Mouse (Mus musculus): Measurements from ENCODE around the gene Cox4i2. TPM values are rescaled to one million over a fixed set of nuclear protein-coding genes. Genes with fewer than 3 reads are reported as not detected.

Gene Cox4i2
- polyA plus RNA-seq, 1 experiment from 2014 or later, result 21.1 TPM

DNA sequence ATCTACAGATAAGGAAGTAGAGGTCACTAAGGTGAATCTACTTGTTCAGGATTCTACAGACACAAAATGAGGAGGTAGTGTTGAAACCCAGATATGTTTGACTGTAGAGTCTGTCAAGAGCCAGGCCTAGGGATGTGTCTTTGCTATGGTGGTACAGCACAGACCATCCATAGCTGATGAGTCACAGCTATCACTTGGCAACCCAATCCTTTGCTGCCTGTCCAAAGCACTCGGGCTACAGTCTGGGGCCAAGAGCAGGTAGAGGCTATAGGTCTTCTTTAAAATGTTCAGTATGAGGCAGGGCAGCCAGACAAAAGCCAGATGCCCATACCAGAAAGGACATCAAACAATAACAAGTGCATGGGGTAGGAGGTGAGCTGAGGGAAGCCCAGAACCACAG, 43.6 kb downstream of the Cox4i2 start:
- H3K27ac ChIP-seq, result no peak overlapping the region
- no peak for DNase-seq (ENCODE audit: low spot score)
- no peaks in the 10 kb centered on the region; the same call in 1 of the 2 replicates for H3K36me3 ChIP-seq
- WGBS, result 72% methylated on average over 1 of the region's 1 CpGs
- H3K4me1 ChIP-seq, result peaks cover 30% of the 10 kb centered on the region
- H3K27me3 ChIP-seq (ENCODE audit: insufficient read depth, poor library complexity, severe bottlenecking), result no peaks in the 10 kb centered on the region
- no peaks in the 10 kb centered on the region for H3K9me3 ChIP-seq
- no peak overlapping the region for H3K4me3 ChIP-seq

DNA sequence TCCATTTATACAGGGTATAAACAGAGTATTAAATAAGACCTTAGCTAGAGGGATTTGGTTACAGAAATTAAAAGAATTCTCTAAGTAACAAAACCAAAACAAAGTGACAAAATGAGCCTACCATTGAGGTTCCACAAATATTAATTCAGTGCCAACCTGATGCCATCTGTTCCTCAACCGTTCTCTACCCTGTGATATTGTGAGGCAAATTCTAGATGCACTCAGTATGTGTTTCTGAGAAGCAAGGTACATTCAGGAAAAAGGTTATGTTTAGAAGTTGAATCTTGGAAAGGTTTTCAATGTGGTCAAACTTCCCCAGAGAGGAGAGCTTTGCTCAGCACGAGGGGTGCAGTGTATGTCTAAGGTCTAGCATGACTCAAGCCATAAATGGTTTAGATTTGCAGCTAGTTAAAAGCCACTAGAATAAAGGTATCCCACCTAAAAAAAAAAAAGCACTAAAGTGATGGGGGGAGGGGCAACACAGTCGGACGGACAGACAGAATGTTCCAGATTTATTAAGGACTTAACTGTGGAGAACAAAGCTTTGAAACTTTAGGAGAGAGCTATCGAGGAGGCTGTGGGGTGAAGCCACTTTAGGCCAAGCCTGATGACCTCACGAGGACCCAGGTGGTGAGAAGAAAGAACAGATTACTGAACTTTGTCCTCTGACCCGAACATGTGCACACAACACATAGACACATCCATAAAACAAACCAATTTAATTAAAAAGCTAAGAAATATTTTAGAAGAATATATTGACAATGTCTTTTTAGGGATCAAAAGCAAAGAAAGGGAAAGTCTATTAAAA, 46.2 kb downstream of the Cox4i2 start:
- 87% methylated on average over 7 of the region's 7 CpGs for WGBS
- Histone ChIP-seq H3K27me3 (ENCODE audit: insufficient read depth, poor library complexity, severe bottlenecking) (no peaks in the 10 kb centered on the region), H3K27ac (no peak overlapping the region), H3K4me1 (peaks cover 27% of the 10 kb centered on the region), H3K4me3 (no peak overlapping the region), H3K9me3 (no peaks in the 10 kb centered on the region), H3K36me3 (no peaks in the 10 kb centered on the region; the same call in 1 of the 2 replicates)
- no peak for DNase-seq (ENCODE audit: low spot score)

DNA sequence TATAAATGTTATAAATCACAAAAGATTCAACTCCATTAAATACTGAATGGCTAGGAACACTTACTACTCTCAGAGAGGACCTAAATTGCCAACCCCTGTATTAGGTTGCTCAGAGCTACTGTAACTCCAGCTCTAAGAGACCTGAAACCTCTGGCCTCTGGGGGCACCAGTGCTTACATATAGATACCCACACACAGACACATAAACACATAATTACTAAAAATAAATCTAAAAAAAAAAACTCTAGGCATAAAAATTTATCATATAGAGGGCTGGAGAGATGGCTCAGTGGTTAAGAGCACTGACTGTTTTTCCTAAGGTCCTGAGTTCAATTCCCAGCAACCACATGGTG, 46.8 kb downstream of the Cox4i2 start:
- no peaks in the 10 kb centered on the region; the same call in 1 of the 2 replicates for H3K36me3 ChIP-seq
- H3K4me3 ChIP-seq, result no peak overlapping the region
- H3K9me3 ChIP-seq, result no peaks in the 10 kb centered on the region
- H3K27me3 ChIP-seq (ENCODE audit: insufficient read depth, poor library complexity, severe bottlenecking), result no peaks in the 10 kb centered on the region
- H3K4me1 ChIP-seq, result peaks cover 33% of the 10 kb centered on the region
- no peak for DNase-seq (ENCODE audit: low spot score)
- H3K27ac ChIP-seq, result no peak overlapping the region

DNA sequence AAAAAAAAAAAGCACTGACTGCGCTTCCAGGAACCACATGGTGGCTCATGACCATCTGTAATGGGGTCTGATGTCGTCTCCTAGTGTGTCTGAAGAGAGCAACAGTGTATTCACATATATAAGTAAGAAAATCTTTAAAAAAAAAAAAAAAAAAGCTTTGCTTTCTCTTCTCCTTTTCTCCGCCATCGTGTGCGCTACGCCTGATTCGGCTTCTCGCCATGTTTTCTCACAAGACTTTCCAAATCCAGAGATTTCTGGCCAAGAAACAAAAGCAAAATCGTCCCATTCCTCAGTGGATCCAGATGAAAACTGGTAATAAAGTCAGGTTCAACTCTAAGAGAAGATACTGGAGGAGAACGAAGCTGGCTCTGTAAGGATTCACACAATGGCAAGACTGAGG, 48.3 kb downstream of the Cox4i2 start:
- no peak for DNase-seq (ENCODE audit: low spot score)
- WGBS, result 90% methylated on average over 10 of the region's 10 CpGs
- no peaks in the 10 kb centered on the region; the same call in 1 of the 2 replicates for H3K36me3 ChIP-seq
- H3K27me3 ChIP-seq (ENCODE audit: insufficient read depth, poor library complexity, severe bottlenecking), result no peaks in the 10 kb centered on the region
- H3K9me3 ChIP-seq, result no peaks in the 10 kb centered on the region
- no peak overlapping the region for H3K27ac ChIP-seq
- H3K4me1 ChIP-seq, result peaks cover 43% of the 10 kb centered on the region
- no peak overlapping the region for H3K4me3 ChIP-seq

- H3K27ac ChIP-seq, result peak overlapping the region; percentile 36; the same call in 1 of the 2 replicates
- no peak overlapping the region for H3K4me3 ChIP-seq
- H3K4me1 ChIP-seq, result peaks cover 37% of the 10 kb centered on the region
- no peaks in the 10 kb centered on the region for H3K27me3 ChIP-seq (ENCODE audit: insufficient read depth, poor library complexity, severe bottlenecking)
- 85% methylated on average over 5 of the region's 5 CpGs for WGBS
- DNase-seq (ENCODE audit: low spot score), result no peak
- H3K9me3 ChIP-seq, result no peaks in the 10 kb centered on the region
- H3K36me3 ChIP-seq, result no peaks in the 10 kb centered on the region
These were observed 49.1 kb downstream of the Cox4i2 start for GRCm38 (mm10) chr2:152803081-152803480.

GRCm38 (mm10) chr2:152804408-152805110, 50.6 kb downstream of the Cox4i2 start:
- 7% methylated on average over 6 of the region's 6 CpGs for WGBS
- Histone ChIP-seq H3K4me3 (0 out of 2 replicates have a peak overlapping the region, but pooled peaks have one; percentile 4), H3K27ac (peak overlapping the region; percentile 65), H3K27me3 (ENCODE audit: insufficient read depth, poor library complexity, severe bottlenecking) (no peaks in the 10 kb centered on the region), H3K36me3 (no peaks in the 10 kb centered on the region), H3K4me1 (peaks cover 40% of the 10 kb centered on the region), H3K9me3 (no peaks in the 10 kb centered on the region)
- no peak for DNase-seq (ENCODE audit: low spot score)

GRCm38 (mm10) chr2:152805111-152805490, 51.1 kb downstream of the Cox4i2 start:
- no peak for DNase-seq (ENCODE audit: low spot score)
- H3K27me3 ChIP-seq (ENCODE audit: insufficient read depth, poor library complexity, severe bottlenecking), result no peaks in the 10 kb centered on the region
- 42% methylated on average over 5 of the region's 5 CpGs for WGBS
- H3K9me3 ChIP-seq, result no peaks in the 10 kb centered on the region
- no peaks in the 10 kb centered on the region for H3K36me3 ChIP-seq
- peaks cover 46% of the 10 kb centered on the region for H3K4me1 ChIP-seq
- peak overlapping the region; percentile 65 for H3K27ac ChIP-seq
- no peak overlapping the region for H3K4me3 ChIP-seq

DNA sequence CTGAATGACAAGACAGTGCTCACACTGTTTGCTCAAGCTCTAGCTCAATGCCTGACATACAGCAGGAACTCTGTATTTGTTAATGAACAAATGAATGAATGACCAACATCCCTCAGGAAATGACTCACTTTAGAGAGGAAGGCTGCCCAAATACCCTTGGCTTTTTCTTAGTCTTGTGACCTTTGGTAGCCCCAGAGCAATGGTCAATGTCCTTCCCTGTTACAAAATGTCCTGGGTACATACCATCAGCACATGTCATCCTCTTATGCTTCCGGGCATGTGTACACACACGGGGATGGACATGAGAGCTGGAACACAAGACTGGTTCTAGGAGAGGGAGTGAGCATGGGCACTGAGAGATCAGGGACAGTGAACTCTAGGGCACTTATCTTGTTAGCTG, 52.1 kb downstream of the Cox4i2 start:
- Histone ChIP-seq H3K4me1 (peaks cover 55% of the 10 kb centered on the region), H3K4me3 (no peak overlapping the region), H3K27me3 (ENCODE audit: insufficient read depth, poor library complexity, severe bottlenecking) (no peaks in the 10 kb centered on the region), H3K36me3 (no peaks in the 10 kb centered on the region), H3K27ac (peak overlapping the region; percentile 65; the same call in 1 of the 2 replicates), H3K9me3 (no peaks in the 10 kb centered on the region)
- DNase-seq (ENCODE audit: low spot score), result no peak
- WGBS, result 54% methylated on average over 2 of the region's 2 CpGs

GRCm38 (mm10) chr2:152808178-152808577, 54.2 kb downstream of the Cox4i2 start:
- Histone ChIP-seq H3K27ac (no peak overlapping the region), H3K9me3 (no peaks in the 10 kb centered on the region), H3K27me3 (ENCODE audit: insufficient read depth, poor library complexity, severe bottlenecking) (no peaks in the 10 kb centered on the region), H3K4me3 (no peak overlapping the region), H3K4me1 (peaks cover 61% of the 10 kb centered on the region), H3K36me3 (no peaks in the 10 kb centered on the region)
- 64% methylated on average over 3 of the region's 3 CpGs for WGBS
- no peak for DNase-seq (ENCODE audit: low spot score)

- Histone ChIP-seq H3K27me3 (ENCODE audit: insufficient read depth, poor library complexity, severe bottlenecking) (no peaks in the 10 kb centered on the region), H3K9me3 (no peaks in the 10 kb centered on the region), H3K4me1 (peaks cover 57% of the 10 kb centered on the region), H3K27ac (peak overlapping the region; percentile 73; the same call in 1 of the 2 replicates), H3K4me3 (no peak overlapping the region), H3K36me3 (no peaks in the 10 kb centered on the region)
- 75% methylated on average over 5 of the region's 5 CpGs for WGBS
- no peak for DNase-seq (ENCODE audit: low spot score)
These were observed 56.4 kb downstream of the Cox4i2 start for GRCm38 (mm10) chr2:152810158-152810941.

GRCm38 (mm10) chr2:152811336-152812165, 57.6 kb downstream of the Cox4i2 start:
- Histone ChIP-seq H3K4me1 (peaks cover 57% of the 10 kb centered on the region), H3K36me3 (no peaks in the 10 kb centered on the region), H3K27ac (peak overlapping the region; percentile 73), H3K4me3 (no peak overlapping the region), H3K27me3 (ENCODE audit: insufficient read depth, poor library complexity, severe bottlenecking) (no peaks in the 10 kb centered on the region), H3K9me3 (no peaks in the 10 kb centered on the region)
- DNase-seq (ENCODE audit: low spot score), result peak; percentile 89
- 51% methylated on average over 3 of the region's 3 CpGs for WGBS

- DNase-seq (ENCODE audit: low spot score), result no peak
- 79% methylated on average over 1 of the region's 1 CpGs for WGBS
- peaks cover 68% of the 10 kb centered on the region for H3K4me1 ChIP-seq
- no peaks in the 10 kb centered on the region for H3K9me3 ChIP-seq
- H3K36me3 ChIP-seq, result no peaks in the 10 kb centered on the region
- H3K27me3 ChIP-seq (ENCODE audit: insufficient read depth, poor library complexity, severe bottlenecking), result no peaks in the 10 kb centered on the region
- H3K4me3 ChIP-seq, result no peak overlapping the region
- H3K27ac ChIP-seq, result peak overlapping the region; percentile 70; the same call in 1 of the 2 replicates
These were observed 59.3 kb downstream of the Cox4i2 start for GRCm38 (mm10) chr2:152813232-152813631.
